Mouse (Mus musculus) lung, embryonic 14.5 days (tissue): Measurements from ENCODE around the gene Enox1. TPM values are rescaled to one million over a fixed set of nuclear protein-coding genes. Genes with fewer than 3 reads are reported as not detected.
A peak's percentile ranks its signal among the peaks of the same experiment; 100 is the strongest.

Experiments
- ATAC-seq: fragments of 200-750 bp; cut with Nextera tagmentation; 2 replicates; pipeline ENCODE4 v1.8.0; 2017; ENCODE audit warnings: mild to moderate bottlenecking, moderate TSS enrichment, moderate library complexity; ENCODE audit not compliant: insufficient read depth
- DNase-seq: peaks from one replicate; pipeline ENCODE4 v3.0.0-alpha.2; 2015
- H3K27ac ChIP-seq: fragments of 300-500 bp; sonication (generic); 2 replicates; pipeline ENCODE4 v1.5.1; 2014; ENCODE audit warnings: low read depth, mild to moderate bottlenecking, moderate library complexity
- H3K27me3 ChIP-seq: fragments of 300-500 bp; sonication (generic); 2 replicates; pipeline ENCODE4 v1.6.1; 2014; ENCODE audit warnings: low read length, control low read depth; ENCODE audit not compliant: insufficient read depth
- H3K36me3 ChIP-seq: fragments of 300-500 bp; sonication (generic); 2 replicates; pipeline ENCODE4 v1.6.1; 2014; ENCODE audit warnings: control low read depth; ENCODE audit not compliant: insufficient read depth
- H3K4me1 ChIP-seq: fragments of 300-500 bp; sonication (generic); 2 replicates; pipeline ENCODE4 v1.6.1; 2014; ENCODE audit warnings: antibody characterized with exemption, control low read depth; ENCODE audit not compliant: insufficient read depth
- H3K4me2 ChIP-seq: fragments of 300-500 bp; sonication (generic); 2 replicates; pipeline ENCODE4 v1.6.1; 2014; ENCODE audit warnings: mild to moderate bottlenecking
- H3K4me3 ChIP-seq: fragments of 300-500 bp; sonication (generic); 2 replicates; pipeline ENCODE4 v1.5.1; 2014; ENCODE audit warnings: low read depth, low read length
- H3K9ac ChIP-seq: fragments of 300-500 bp; sonication (generic); 2 replicates; pipeline ENCODE4 v1.6.1; 2014
- H3K9me3 ChIP-seq: fragments of 300-500 bp; sonication (generic); 2 replicates; pipeline ENCODE4 v1.6.1; 2016; ENCODE audit warnings: low read depth, low read length, control low read depth
- CTCF ChIP-seq: IDR thresholded peaks from 2 replicates; pipeline ENCODE4 v1.5.1; 2016; ENCODE audit warnings: antibody characterized with exemption, low read depth
- WGBS: fragments of 180-500 bp; shearing (Covaris S2); extraction: QIAGEN DNeasy Blood & Tissue Kit; methylation state at CpG from one replicate; pipeline ENCODE4 v1.1.7; 2014; 5-methylcytosine and 5-hydroxymethylcytosine counted together
- polyA plus RNA-seq: library from polyadenylated mRNA; unstranded; fragments of >200 nt; fragmentation: Nextera tagmentation; extraction: Ambion mirVana; gene quantifications from 2 replicates; pipeline ENCODE4 v1.2.1, GENCODE M21; 2014

Enox1 gene
- polyA plus RNA-seq, 1 experiment from 2014 or later, result 2.8 TPM

DNA sequence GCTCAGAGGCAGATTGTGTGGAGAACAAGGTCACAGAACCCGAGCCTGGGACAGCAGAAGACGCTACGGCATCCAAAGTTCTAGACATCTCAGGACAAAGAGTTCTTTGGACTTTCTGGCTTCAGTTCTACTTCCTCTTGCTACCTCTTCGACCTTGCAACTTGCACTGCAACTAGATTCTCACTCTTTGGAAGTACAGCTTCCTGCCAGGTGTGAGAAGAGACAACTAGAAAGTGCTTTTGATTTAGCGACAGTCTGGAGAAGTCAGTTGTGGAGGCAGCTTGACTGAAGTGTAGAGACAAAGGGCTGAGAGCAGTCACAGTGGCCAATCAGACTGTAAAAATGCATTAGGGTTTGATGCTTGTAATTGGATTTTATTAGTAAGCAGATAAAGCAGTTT, 256.5 kb downstream of the Enox1 start:
- Histone ChIP-seq H3K4me2 (no peak overlapping the region), H3K27ac (no peak overlapping the region), H3K9ac (no peak overlapping the region), H3K4me1 (no peaks in the 10 kb centered on the region), H3K9me3 (no peaks in the 10 kb centered on the region), H3K27me3 (no peaks in the 10 kb centered on the region), H3K4me3 (no peak overlapping the region), H3K36me3 (no peaks in the 10 kb centered on the region)
- ATAC-seq, result no peak
- DNase-seq, result no peak
- TF ChIP-seq CTCF, result no peak
- 82% methylated on average over 5 of the region's 5 CpGs for WGBS

DNA sequence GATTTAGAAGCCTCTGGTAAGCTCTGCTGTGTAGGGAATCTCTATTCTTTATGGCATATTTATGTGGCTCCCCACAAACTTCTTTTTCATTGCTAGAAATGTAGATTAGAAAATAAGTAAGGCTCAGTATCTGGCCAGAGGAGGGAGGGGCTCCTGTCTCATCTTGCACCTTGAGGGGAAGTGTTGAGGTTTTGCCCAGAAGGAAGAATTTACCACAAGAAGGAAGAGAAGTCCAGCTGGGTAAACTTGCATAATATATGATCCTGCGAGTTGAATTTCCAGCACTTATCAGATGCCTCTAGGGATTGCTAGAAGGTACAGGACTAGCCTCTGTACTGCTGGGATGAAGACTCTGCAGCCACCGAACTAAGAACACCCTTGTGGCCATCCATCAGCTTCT, 259.8 kb downstream of the Enox1 start:
- Histone ChIP-seq H3K9ac (no peak overlapping the region), H3K27ac (no peak overlapping the region), H3K9me3 (no peaks in the 10 kb centered on the region), H3K4me2 (no peak overlapping the region), H3K27me3 (no peaks in the 10 kb centered on the region), H3K4me3 (no peak overlapping the region), H3K4me1 (no peaks in the 10 kb centered on the region), H3K36me3 (no peaks in the 10 kb centered on the region)
- no peak for ATAC-seq
- 62% methylated on average over 2 of the region's 2 CpGs for WGBS
- no peak for TF ChIP-seq CTCF
- no peak for DNase-seq

DNA sequence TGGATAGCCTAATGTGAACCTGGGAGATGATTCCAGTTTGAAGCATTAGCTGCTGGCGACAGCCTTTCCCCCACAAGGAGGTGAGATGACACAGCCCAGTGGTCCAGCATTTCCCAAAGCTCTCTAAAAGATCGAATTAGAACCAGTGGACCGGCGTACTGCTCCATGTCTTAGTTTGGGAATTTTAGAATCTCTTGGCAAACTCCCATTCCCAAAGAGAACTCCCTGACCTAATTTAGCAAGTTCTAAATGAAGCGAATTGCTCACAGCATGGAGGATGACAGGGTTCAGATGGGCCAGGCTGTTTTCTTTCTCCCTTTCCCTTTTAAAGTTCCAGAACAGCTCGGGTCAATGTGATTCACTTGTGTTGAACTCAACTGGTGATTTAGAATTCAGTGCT, 264.5 kb downstream of the Enox1 start:
- no peak for TF ChIP-seq CTCF
- Histone ChIP-seq H3K36me3 (no peaks in the 10 kb centered on the region), H3K27ac (no peak overlapping the region), H3K27me3 (no peaks in the 10 kb centered on the region), H3K4me2 (no peak overlapping the region), H3K9me3 (no peaks in the 10 kb centered on the region), H3K9ac (no peak overlapping the region), H3K4me1 (no peaks in the 10 kb centered on the region), H3K4me3 (no peak overlapping the region)
- DNase-seq, result no peak
- no peak for ATAC-seq
- 77% methylated on average over 6 of the region's 6 CpGs for WGBS

- Histone ChIP-seq H3K27ac (no peak overlapping the region), H3K4me1 (no peaks in the 10 kb centered on the region), H3K4me2 (no peak overlapping the region), H3K9ac (no peak overlapping the region), H3K9me3 (no peaks in the 10 kb centered on the region), H3K4me3 (no peak overlapping the region), H3K36me3 (no peaks in the 10 kb centered on the region), H3K27me3 (no peaks in the 10 kb centered on the region)
- DNase-seq, result no peak
- ATAC-seq, result no peak
- no peak for TF ChIP-seq CTCF
- 71% methylated on average over 9 of the region's 9 CpGs for WGBS
These were observed 266.6 kb downstream of the Enox1 start for GRCm38 (mm10) chr14:77423194-77423593.

DNA sequence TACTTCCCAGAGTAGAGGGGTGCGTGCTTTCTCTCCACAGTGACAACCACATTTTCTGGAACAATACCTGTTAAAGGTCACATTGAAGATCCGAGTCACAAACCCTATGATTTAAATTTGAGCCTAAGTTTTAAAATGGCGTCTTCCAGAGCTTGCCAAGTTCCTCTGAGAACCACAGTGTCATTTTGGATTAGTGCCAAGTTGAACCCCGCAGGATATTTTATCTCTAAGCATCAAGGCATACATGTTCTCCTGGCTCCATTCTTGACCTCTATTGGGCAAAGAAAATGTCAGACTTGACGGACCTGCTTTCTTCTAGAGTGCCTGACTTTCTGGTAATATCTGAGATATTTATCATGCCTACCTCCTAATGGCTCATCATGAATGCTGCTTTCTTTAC, 282.9 kb downstream of the Enox1 start:
- Histone ChIP-seq H3K4me2 (no peak overlapping the region), H3K36me3 (no peaks in the 10 kb centered on the region), H3K9me3 (no peaks in the 10 kb centered on the region; the same call in 1 of the 2 replicates), H3K27ac (no peak overlapping the region), H3K4me3 (no peak overlapping the region), H3K27me3 (no peaks in the 10 kb centered on the region), H3K4me1 (no peaks in the 10 kb centered on the region), H3K9ac (no peak overlapping the region)
- no peak for TF ChIP-seq CTCF
- no peak for ATAC-seq
- peak; percentile 25 for DNase-seq
- WGBS, result 62% methylated on average over 5 of the region's 5 CpGs

DNA sequence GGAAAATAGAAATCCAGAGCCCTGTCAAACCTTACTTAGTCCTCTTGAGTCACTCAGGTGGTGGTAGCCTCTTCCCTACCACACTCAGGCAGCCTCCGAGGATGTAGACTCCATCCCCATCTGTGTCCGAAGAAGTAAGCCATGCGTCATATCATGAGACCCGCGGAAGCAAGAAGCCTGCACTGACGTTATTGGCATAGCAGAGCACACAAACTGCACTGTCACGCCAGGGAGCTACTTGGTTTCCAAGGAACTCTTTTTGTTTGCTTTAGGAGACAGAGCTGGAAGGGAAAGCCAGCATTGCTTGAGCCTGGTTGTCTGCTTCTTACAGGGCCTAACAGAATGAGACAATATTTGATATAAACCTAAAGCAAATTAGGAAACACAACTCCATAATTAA, 284.2 kb downstream of the Enox1 start:
- H3K4me3 ChIP-seq, result no peak overlapping the region
- H3K4me2 ChIP-seq, result no peak overlapping the region
- TF ChIP-seq CTCF, result no peak
- no peaks in the 10 kb centered on the region for H3K27me3 ChIP-seq
- no peaks in the 10 kb centered on the region for H3K4me1 ChIP-seq
- H3K9me3 ChIP-seq, result no peaks in the 10 kb centered on the region; the same call in 1 of the 2 replicates
- no peaks in the 10 kb centered on the region for H3K36me3 ChIP-seq
- no peak overlapping the region for H3K27ac ChIP-seq
- no peak overlapping the region for H3K9ac ChIP-seq
- DNase-seq, result no peak
- no peak for ATAC-seq
- 70% methylated on average over 7 of the region's 7 CpGs for WGBS

- WGBS, result 83% methylated on average over 6 of the region's 6 CpGs
These were observed 285.0 kb downstream of the Enox1 start for GRCm38 (mm10) chr14:77441541-77441940.

GRCm38 (mm10) chr14:77448001-77448400, 291.4 kb downstream of the Enox1 start:
- H3K4me1 ChIP-seq, result no peaks in the 10 kb centered on the region
- H3K27ac ChIP-seq, result no peak overlapping the region
- 67% methylated on average over 4 of the region's 4 CpGs for WGBS
- ATAC-seq (no peak), DNase-seq (no peak)
- H3K4me3 ChIP-seq, result no peak overlapping the region
- TF ChIP-seq CTCF, result no peak
- H3K4me2 ChIP-seq, result no peak overlapping the region
- no peaks in the 10 kb centered on the region; the same call in 1 of the 2 replicates for H3K9me3 ChIP-seq
- no peaks in the 10 kb centered on the region for H3K27me3 ChIP-seq
- no peaks in the 10 kb centered on the region for H3K36me3 ChIP-seq
- H3K9ac ChIP-seq, result no peak overlapping the region

More at GRCm38 (mm10) chr14:77441541-77441940, 285.0 kb downstream of the Enox1 start:
- ATAC-seq, result no peak
- Histone ChIP-seq H3K27me3 (no peaks in the 10 kb centered on the region), H3K27ac (no peak overlapping the region), H3K36me3 (no peaks in the 10 kb centered on the region), H3K9ac (no peak overlapping the region), H3K4me3 (no peak overlapping the region), H3K9me3 (no peaks in the 10 kb centered on the region; the same call in 1 of the 2 replicates), H3K4me1 (no peaks in the 10 kb centered on the region), H3K4me2 (no peak overlapping the region)
- no peak for TF ChIP-seq CTCF
- no peak for DNase-seq
